Mouse (Mus musculus) WW6 (cell line): ENCODE results near the gene Gsg1l.

Source experiments
- DNase-seq: peaks from one replicate; pipeline ENCODE4 v3.0.0-alpha.2; 2013; ENCODE audit warnings: low read depth, low spot score

The Gsg1l gene

DNA sequence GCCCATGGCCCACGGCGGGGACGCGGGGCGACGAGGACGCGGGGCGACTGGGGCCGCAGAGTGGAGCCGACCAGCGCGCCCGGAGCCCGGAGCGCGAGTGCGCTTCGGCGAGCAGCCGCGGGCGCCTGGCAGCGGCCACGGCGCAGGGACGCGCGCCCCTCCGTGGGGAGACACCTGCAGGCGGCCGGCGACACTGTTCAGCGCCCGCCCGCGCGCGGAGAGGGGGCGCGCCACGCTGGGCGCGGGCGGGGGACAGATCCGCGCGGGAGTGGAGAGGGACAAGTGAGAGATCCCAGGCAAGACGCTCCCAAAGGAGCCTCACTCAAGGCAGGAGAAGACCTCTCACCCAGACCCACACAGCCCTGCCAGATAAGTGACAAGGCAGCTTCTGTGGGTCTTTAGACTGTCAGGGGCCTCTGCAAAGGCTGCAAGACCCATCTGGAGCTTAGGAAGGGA, at the start of gene Gsg1l:
Gene Gsg1l (minus strand): TSS at position 126 of the 456 bp plus-strand sequence.
- no peak for DNase-seq

DNA sequence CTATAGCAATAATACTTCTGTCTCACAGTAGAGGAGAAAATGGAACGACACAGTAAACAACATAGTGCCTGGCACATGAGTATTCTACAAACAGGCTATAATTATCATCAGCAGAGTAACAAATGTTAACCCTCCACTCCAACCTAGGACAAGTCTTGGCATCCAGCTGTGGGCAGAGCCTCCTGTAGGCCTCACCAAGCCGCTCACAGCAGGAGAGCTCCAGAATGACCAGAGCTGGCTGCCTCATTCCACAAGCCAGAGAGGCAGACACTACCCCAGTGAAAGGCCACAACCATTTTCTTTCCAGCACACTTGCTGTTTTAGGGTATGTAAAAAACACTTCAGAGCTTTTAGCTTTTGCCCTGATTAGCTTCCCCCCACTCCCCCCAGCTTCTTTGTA, 45.5 kb upstream of the Gsg1l start:
- DNase-seq, result no peak

- DNase-seq, result no peak
Measured at GRCm38 (mm10) chr7:126126502-126126901, 44.3 kb upstream of the Gsg1l start.

GRCm38 (mm10) chr7:126121533-126121932, 39.3 kb upstream of the Gsg1l start:
- DNase-seq, result no peak

DNA sequence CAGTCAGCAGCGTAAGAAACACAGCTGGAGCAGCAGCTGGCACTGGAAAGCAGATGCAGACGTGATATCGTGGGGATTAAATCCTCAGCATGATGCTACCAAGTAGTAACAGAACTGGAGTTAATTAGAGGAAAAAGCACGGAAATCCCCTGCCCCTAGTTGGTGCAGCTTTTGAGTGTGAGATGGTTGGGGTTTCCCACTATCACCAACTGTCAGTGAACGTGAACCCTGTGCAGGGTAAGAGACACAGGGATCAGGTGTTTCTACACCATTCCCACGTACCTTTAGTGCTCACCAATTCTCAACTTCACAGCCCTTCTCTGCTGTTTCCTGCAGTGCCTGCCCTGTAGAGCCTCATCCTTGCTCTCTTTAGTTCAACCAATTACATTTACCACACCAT, 37.6 kb upstream of the Gsg1l start:
- DNase-seq, result no peak

- DNase-seq, result no peak
Measured at GRCm38 (mm10) chr7:126113263-126113662, 31.1 kb upstream of the Gsg1l start.

DNA sequence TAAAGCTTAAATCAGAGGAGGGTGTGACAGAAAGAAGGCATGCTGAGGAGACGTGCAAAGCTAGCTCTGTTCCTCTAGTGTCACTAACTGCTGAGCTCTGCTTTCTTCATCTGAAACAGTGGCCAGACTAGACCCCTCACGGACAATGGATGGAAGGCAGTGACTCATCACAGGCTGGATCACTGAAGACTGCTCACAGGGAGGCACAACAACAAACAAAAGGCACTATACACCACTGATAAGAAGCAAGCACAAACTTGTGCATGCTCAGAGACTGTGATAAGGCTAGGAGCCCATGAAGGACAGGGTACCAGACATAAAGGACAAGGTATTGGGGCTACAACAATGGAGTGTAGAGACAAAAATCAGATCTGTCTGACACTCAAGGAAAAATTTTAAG, 29.0 kb upstream of the Gsg1l start:
- DNase-seq, result no peak

DNA sequence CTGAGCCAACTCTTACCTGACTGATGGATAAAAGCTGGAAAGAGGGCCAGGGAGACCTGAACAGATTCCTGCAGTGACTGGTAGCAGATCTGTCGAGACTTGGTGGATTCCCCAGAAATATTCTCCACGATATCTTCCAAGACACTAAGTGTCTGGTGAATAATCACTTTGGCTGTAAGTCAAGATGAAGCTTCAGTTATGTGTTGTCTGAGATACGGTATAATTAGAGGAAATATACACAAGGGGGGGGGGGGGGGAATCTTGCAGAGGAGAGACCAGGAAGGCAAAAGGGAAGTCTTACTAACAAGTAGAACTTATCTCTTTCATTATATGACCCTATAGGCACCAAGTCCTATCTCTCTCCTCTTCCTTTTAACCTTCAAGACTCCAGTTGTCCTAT, 27.7 kb upstream of the Gsg1l start:
- DNase-seq, result no peak

- DNase-seq, result no peak
Measured at GRCm38 (mm10) chr7:126100440-126100839, 18.2 kb upstream of the Gsg1l start.

GRCm38 (mm10) chr7:126099835-126100234, 17.6 kb upstream of the Gsg1l start:
- DNase-seq, result no peak

DNA sequence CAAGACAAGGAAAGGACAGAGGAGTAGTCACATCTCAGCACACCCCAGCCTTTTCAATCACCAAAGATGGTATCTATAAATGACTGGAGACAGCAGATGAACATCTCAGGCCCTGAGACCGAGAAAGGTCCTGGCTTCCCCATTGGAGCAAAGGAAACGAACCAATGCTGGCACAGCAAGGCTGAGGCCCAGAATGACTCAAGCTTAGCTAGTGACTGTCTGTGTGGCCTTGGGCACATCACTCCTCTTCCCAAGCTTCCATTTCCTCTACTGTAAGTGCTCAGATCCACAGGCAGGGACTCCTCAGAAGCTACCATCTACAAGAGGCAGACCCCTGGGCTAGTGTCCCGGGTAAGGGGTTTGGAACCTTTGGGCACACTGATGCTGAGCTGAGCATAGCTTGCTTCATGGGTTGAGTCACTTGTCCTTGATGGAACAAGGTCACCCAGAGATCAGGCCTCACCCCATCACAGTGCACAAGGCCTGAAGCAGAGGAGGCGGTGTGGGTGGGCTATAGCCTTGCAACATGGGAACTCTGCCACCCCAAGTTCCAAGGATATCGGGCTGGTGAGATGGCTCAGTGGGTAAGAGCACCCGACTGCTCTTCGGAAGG, 17.1 kb upstream of the Gsg1l start:
- no peak for DNase-seq

GRCm38 (mm10) chr7:126097219-126097915, 15.2 kb upstream of the Gsg1l start:
- DNase-seq, result no peak

GRCm38 (mm10) chr7:126096596-126096995, 14.4 kb upstream of the Gsg1l start:
- no peak for DNase-seq

- DNase-seq, result no peak
Measured at GRCm38 (mm10) chr7:126094738-126095137, 12.5 kb upstream of the Gsg1l start.

- no peak for DNase-seq
Measured at GRCm38 (mm10) chr7:126093162-126093561, 11.0 kb upstream of the Gsg1l start.

DNA sequence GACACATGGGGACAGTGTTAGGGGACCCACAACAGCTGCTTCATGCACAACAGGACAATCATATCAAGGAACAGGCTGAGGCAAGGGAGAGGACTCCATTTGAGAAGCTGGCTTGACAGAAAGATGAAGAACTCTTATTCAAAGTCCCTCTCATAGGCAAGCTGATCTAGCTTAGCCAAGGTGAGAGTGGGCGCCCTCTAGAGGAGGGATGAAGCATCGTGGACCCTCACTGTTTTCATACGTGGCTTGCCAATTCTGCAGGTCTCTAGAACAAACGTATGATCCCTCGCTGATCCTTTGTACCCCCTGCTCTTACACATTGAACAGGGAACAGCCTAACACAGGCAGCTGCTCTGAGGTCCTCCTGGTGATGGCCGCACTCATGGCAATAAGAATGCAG, 7.6 kb upstream of the Gsg1l start:
- no peak for DNase-seq

GRCm38 (mm10) chr7:126088155-126088554, 5.9 kb upstream of the Gsg1l start:
- DNase-seq, result no peak

DNA sequence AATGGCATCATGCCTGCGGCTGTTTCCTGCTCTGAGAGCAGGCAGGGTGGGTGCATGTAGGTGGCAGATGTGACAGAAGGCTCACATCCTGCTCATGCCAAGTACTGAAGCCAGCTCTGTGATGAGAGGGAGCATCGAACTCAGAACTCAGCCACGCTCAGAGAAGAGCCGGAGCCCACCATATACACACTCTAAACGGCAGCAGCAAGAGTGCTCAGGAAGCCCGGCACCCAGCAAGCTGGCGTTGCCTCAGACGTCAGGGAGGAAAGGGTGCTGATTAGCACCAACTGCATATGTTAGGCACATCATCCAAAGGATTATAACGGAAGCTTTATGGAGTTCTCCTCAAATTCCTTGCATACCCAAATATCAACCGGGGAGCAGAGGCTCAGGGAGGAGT, 5.4 kb upstream of the Gsg1l start:
- no peak for DNase-seq

DNA sequence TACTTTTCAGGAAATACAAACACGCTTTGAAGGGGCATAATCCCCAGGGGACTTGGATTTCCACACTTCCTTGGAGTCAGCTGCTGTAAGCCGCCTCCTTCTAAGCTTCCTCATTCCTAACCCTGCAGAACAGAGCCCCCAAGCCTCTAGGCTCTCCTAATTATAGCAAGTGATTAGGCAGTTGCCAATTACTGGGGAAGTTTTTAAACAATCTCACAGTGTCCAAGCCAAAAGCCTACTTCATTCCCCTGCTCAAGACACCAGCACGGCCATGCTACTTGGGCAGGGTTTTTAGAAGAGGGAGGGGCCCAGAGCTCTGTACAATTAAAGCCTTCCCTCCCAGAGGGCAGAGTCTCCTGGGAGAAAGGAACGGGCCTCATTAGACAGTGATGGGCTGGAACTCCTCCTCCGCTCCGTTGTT, 4.1 kb upstream of the Gsg1l start:
- no peak for DNase-seq

DNA sequence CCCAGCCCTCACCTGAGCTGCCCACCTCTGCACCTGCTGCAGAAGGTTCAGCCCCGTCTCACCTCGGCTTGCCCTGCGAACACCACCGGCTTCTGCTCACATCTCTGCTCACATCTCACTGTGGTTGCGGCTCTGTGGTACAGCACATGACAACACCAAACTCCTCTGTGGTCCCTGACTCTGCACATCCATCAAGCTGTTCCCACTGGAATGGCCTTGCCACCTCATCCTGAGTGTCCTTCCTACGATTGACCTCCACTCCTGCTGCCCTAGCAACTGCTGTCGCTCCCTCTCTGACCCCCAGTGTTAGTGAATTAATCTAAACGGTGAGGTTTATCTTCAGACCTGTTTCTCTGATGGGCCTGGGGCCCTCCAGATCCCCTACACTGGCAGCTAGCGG, 2.9 kb upstream of the Gsg1l start:
- DNase-seq, result no peak

- no peak for DNase-seq
Measured at GRCm38 (mm10) chr7:126083980-126084348, 1.8 kb upstream of the Gsg1l start.

DNA sequence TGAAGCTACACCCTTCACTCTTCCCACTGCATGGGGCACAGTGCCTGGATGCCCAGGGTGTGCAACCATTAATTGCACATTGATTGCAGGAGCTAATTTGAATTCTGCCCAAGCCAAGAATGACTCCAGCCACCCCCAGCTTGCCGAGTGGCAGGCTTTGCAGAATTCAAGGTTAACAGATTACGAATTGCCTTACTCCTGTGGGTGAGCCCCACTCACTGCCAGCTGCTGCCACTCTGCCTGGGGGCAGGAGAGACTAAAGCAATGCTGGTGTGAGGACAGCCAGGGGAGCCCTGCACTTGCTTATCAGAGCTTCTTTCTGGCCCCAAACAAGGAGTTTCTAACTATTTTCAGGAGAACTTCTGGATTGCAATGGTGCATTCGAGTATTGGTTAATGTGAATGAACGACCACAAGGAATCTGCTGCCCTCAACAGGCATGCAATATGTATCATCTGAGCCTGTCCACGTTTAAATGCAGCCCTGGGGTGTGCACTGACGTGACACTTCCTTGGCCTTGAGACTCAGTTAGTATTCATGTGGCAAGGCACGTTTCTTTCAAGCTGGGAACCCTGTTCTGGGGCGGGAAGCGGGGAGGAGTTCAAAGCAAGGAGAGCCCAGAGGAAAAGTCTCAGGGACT, 1.2 kb upstream of the Gsg1l start:
- DNase-seq, result no peak

DNA sequence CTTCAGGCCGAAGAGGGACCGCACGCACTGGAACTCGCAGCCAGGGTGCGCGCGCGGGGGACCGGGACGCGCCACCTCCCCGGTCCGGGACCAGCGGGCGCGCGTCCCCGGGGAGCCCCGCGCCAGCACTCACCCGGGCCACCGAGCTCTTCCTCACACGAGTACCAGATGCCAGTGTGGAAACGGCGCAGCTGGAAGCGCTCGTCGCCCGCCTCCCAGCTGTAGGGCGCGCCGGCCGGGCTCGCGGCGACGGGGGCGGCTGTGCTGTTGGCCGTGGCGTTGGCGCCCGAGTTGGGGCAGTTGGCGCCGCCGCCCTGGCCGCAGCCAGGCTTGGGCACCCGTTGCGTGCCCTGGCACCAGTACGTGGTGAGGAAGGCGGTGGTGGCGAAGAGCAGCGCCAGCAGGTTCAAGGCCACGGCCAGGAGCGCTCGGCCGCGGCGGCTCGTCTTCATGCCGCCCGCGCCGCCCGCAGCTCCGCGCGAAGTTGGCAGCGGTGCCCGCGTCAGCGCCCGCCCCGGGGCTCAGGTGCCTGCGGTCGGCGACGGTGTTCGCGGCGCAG, 405 bp downstream of the Gsg1l start:
- no peak for DNase-seq
